Mouse (Mus musculus) limb, embryonic 11.5 days (tissue): Measurements from ENCODE around the gene Zfp655. TPM values are rescaled to one million over a fixed set of nuclear protein-coding genes. Genes with fewer than 3 reads are reported as not detected.

Experiments used
- ATAC-seq: fragments of 200-750 bp; cut with Nextera tagmentation; 2 replicates; pipeline ENCODE4 v1.8.0; 2017; ENCODE audit warnings: low read depth; ENCODE audit not compliant: insufficient number of reproducible peaks, low FRiP score, low TSS enrichment
- DNase-seq: peaks from one replicate; pipeline ENCODE4 v3.0.0-alpha.2; 2015; ENCODE audit warnings: low spot score
- H3K27ac ChIP-seq: fragments of 300-500 bp; sonication (generic); replicated peaks from 2 replicates; pipeline ENCODE4 v1.5.1; 2014; ENCODE audit warnings: low read depth, mild to moderate bottlenecking, low read length
- H3K27me3 ChIP-seq: fragments of 300-500 bp; sonication (generic); 2 replicates; pipeline ENCODE4 v1.6.1; 2014; ENCODE audit warnings: mild to moderate bottlenecking, low read length, mixed read lengths; ENCODE audit not compliant: control insufficient read depth, insufficient read depth
- H3K36me3 ChIP-seq: fragments of 300-500 bp; sonication (generic); 2 replicates; pipeline ENCODE4 v1.6.1; 2014; ENCODE audit warnings: mild to moderate bottlenecking, low read length, moderate library complexity, mixed read lengths; ENCODE audit not compliant: control insufficient read depth, insufficient read depth
- H3K4me1 ChIP-seq: fragments of 300-500 bp; sonication (generic); 2 replicates; pipeline ENCODE4 v1.6.1; 2014; ENCODE audit warnings: low read length, mixed read lengths; ENCODE audit not compliant: control insufficient read depth, insufficient read depth
- H3K4me2 ChIP-seq: fragments of 300-500 bp; sonication (generic); 2 replicates; pipeline ENCODE4 v1.6.1; 2014; ENCODE audit warnings: low read depth, mild to moderate bottlenecking, moderate library complexity; ENCODE audit not compliant: severe bottlenecking
- H3K4me3 ChIP-seq: fragments of 300-500 bp; sonication (generic); 2 replicates; pipeline ENCODE4 v1.5.1; 2014; ENCODE audit warnings: low read depth, low read length
- H3K9ac ChIP-seq: fragments of 300-500 bp; sonication (generic); 2 replicates; pipeline ENCODE4 v1.6.1; 2014; ENCODE audit warnings: mild to moderate bottlenecking, low read length
- H3K9me3 ChIP-seq: fragments of 300-500 bp; sonication (generic); 2 replicates; pipeline ENCODE4 v1.6.1; 2016; ENCODE audit warnings: low read length; ENCODE audit not compliant: control insufficient read depth
- WGBS: fragments of 180-500 bp; shearing (Covaris S2); extraction: QIAGEN DNeasy Blood & Tissue Kit; methylation state at CpG from one replicate; pipeline ENCODE4 v1.1.7; 2014; 5-methylcytosine and 5-hydroxymethylcytosine counted together
- polyA plus RNA-seq: library from polyadenylated mRNA; unstranded; fragments of >200 nt; fragmentation: Nextera tagmentation; extraction: Ambion mirVana; gene quantifications from 2 replicates; pipeline ENCODE4 v1.2.1, GENCODE M21; 2014

Gene Zfp655
- 34.4 and 37.8 TPM in 2 replicates for polyA plus RNA-seq

GRCm38 (mm10) chr5:145231367-145231871 lies at the start of gene Zfp655:
TSS of gene Zfp655 (plus strand) at chr5:145231715.
- Histone ChIP-seq H3K27me3 (no peaks in the 10 kb centered on the region), H3K9ac (peak within 1 kb of the TSS; percentile 92), H3K4me1 (0 out of 2 replicates have a peak, but pooled peaks cover 3% of the 10 kb centered on the region), H3K4me2 (peak within 1 kb of the TSS; percentile 69), H3K9me3 (no peaks in the 10 kb centered on the region), H3K4me3 (peak within 1 kb of the TSS; percentile 99), H3K36me3 (peaks cover 12% of the 10 kb centered on the region), H3K27ac (no peak within 1 kb of the TSS)
- DNase-seq (peak; percentile 96), ATAC-seq (peak; percentile 95)
- under 1% methylated on average over 42 of the region's 42 CpGs for WGBS

DNA sequence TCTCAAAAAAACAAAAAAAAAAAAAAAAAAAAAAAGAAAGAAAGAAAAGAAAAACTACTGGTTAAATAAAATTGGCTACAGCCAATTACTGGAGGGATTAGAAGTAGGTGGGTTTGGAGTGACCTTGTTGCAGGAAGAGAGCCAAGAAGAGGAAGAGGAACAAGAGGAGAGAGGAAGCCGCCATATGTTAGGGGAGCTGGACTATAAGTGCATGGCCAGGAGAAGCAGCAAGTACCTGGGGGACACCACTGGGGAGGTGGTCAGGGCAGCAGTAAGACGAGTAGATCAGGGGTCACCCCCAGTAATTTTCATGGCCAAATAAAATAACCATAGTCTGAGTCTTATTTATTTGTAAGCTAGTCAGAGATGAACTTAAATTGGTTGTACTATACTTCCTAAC lies 46.3 kb upstream of the Zfp655 start:
- H3K36me3 ChIP-seq, result peaks cover 44% of the 10 kb centered on the region

DNA sequence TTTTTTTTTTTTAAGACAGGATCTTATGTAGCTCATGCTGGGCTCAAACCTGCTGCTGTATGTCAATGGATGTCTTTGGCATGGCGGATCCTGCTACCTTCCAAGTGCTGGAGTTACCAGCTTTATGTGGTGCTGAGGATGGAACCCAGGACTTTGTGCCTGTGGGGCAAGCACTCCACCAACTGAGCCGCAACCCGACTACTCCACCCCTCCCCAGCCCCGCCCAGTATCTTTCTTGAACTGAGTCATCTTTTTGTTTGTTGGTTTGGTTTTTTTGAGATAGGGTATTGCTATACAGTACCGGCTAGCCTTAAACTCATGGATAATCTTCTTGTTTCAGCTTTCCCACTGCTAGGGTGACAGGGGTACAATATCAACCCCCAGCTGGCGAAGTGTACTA lies 42.1 kb upstream of the Zfp655 start:
- no peaks in the 10 kb centered on the region for H3K27me3 ChIP-seq
- no peak for ATAC-seq
- peaks cover 11% of the 10 kb centered on the region; the same call in 1 of the 2 replicates for H3K36me3 ChIP-seq
- no peaks in the 10 kb centered on the region for H3K9me3 ChIP-seq
- H3K4me3 ChIP-seq, result no peak overlapping the region
- no peak overlapping the region for H3K9ac ChIP-seq
- no peak overlapping the region for H3K27ac ChIP-seq
- WGBS, result 94% methylated on average over 6 of the region's 6 CpGs
- DNase-seq, result no peak
- H3K4me2 ChIP-seq, result no peak overlapping the region
- peaks cover 11% of the 10 kb centered on the region for H3K4me1 ChIP-seq

More for the DNA sequence above, 46.3 kb upstream of the Zfp655 start:
- Histone ChIP-seq H3K9me3 (no peaks in the 10 kb centered on the region), H3K27ac (no peak overlapping the region), H3K4me3 (no peak overlapping the region), H3K4me2 (no peak overlapping the region), H3K9ac (no peak overlapping the region), H3K4me1 (peaks cover 6% of the 10 kb centered on the region), H3K27me3 (no peaks in the 10 kb centered on the region)
- ATAC-seq (no peak), DNase-seq (no peak)
- WGBS, result 90% methylated on average over 2 of the region's 2 CpGs

DNA sequence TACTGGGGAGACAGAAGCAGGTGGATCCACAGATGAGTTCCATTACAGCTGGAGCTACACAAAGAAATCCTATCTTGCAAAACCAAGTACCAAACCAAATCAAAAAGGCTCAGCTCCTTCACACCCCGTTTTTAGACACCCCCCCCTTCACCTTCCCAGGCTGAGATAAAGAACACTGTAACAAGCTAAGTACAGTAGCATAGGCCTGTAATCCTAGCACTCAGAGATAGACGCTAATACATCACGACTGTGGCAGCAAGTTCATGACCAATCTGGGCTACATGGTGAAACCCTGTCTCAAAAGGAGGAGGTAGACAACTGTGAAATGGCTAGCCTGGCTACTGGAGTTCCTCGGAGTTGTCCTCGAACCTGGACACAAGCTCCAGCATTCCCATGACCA lies 41.1 kb upstream of the Zfp655 start:
- peak overlapping the region; percentile 85 for H3K4me3 ChIP-seq
- peak overlapping the region; percentile 58 for H3K4me2 ChIP-seq
- H3K27me3 ChIP-seq, result no peaks in the 10 kb centered on the region
- H3K36me3 ChIP-seq, result peaks cover 12% of the 10 kb centered on the region; the same call in 1 of the 2 replicates
- DNase-seq (no peak), ATAC-seq (no peak)
- H3K9ac ChIP-seq, result peak overlapping the region; percentile 95
- H3K27ac ChIP-seq, result no peak overlapping the region
- H3K4me1 ChIP-seq, result peaks cover 11% of the 10 kb centered on the region
- H3K9me3 ChIP-seq, result no peaks in the 10 kb centered on the region
- 54% methylated on average over 5 of the region's 5 CpGs for WGBS

GRCm38 (mm10) chr5:145190875-145191798 lies 40.4 kb upstream of the Zfp655 start:
- H3K27me3 ChIP-seq, result no peaks in the 10 kb centered on the region
- H3K4me1 ChIP-seq, result peaks cover 11% of the 10 kb centered on the region
- 1% methylated on average over 41 of the region's 41 CpGs for WGBS

DNA sequence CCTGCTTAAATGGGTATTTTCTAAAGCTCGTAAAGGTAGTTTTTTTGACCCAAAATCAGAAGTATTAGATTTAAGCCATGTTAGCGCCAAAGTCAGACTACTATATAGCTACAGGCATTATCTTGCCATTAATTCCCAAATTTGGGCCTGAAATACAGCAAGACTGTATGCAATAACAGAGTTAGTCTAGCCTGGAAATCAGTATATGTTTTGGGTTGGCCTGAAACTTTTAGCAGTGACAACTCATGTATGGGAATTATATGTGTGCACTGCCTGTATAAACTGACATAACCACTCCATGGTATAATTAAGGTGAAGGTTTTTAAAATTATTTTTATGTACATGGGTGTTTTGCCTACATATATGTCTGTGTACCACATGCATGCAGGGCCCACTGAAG lies 39.6 kb upstream of the Zfp655 start, which contains the start of gene Atp5j2:
Gene Atp5j2, minus strand, starts transcription at position 101 of the 400 bp plus-strand sequence.
- H3K27me3 ChIP-seq, result no peaks in the 10 kb centered on the region
- DNase-seq (no peak), ATAC-seq (no peak)
- H3K27ac ChIP-seq, result peak within 1 kb of the TSS; percentile 68
- peaks cover 13% of the 10 kb centered on the region; the same call in 1 of the 2 replicates for H3K36me3 ChIP-seq
- peaks cover 11% of the 10 kb centered on the region for H3K4me1 ChIP-seq
- H3K4me2 ChIP-seq, result peak within 1 kb of the TSS; percentile 58
- no peaks in the 10 kb centered on the region for H3K9me3 ChIP-seq
- peak within 1 kb of the TSS; percentile 95 for H3K9ac ChIP-seq
- peak within 1 kb of the TSS; percentile 85 for H3K4me3 ChIP-seq
- 85% methylated on average over 2 of the region's 2 CpGs for WGBS

More at GRCm38 (mm10) chr5:145190875-145191798, 40.4 kb upstream of the Zfp655 start:
- ATAC-seq (peak; percentile 87), DNase-seq (peak; percentile 94)
- peak overlapping the region; percentile 68 for H3K27ac ChIP-seq
- peak overlapping the region; percentile 85 for H3K4me3 ChIP-seq
- no peaks in the 10 kb centered on the region for H3K9me3 ChIP-seq
- H3K9ac ChIP-seq, result peak overlapping the region; percentile 95
- H3K36me3 ChIP-seq, result peaks cover 13% of the 10 kb centered on the region; the same call in 1 of the 2 replicates
- H3K4me2 ChIP-seq, result peak overlapping the region; percentile 58

GRCm38 (mm10) chr5:145200387-145200786 lies 31.1 kb upstream of the Zfp655 start:
- H3K4me1 ChIP-seq, result peaks cover 3% of the 10 kb centered on the region
- H3K4me3 ChIP-seq, result no peak overlapping the region
- H3K9ac ChIP-seq, result no peak overlapping the region
- ATAC-seq (no peak), DNase-seq (no peak)
- WGBS, result 80% methylated on average over 7 of the region's 7 CpGs
- H3K9me3 ChIP-seq, result no peaks in the 10 kb centered on the region
- H3K36me3 ChIP-seq, result 0 out of 2 replicates have a peak, but pooled peaks cover under 1% of the 10 kb centered on the region
- H3K4me2 ChIP-seq, result no peak overlapping the region
- no peaks in the 10 kb centered on the region for H3K27me3 ChIP-seq
- no peak overlapping the region for H3K27ac ChIP-seq

GRCm38 (mm10) chr5:145201321-145201991 lies 30.1 kb upstream of the Zfp655 start, which contains the start of gene Zkscan14:
TSS of gene Zkscan14 (minus strand) at chr5:145201868.
- Histone ChIP-seq H3K9ac (peak within 1 kb of the TSS; percentile 77), H3K4me3 (peak within 1 kb of the TSS; percentile 85), H3K9me3 (no peaks in the 10 kb centered on the region), H3K27me3 (no peaks in the 10 kb centered on the region), H3K4me2 (peak within 1 kb of the TSS; percentile 86), H3K27ac (no peak within 1 kb of the TSS), H3K4me1 (peaks cover 7% of the 10 kb centered on the region), H3K36me3 (no peaks in the 10 kb centered on the region)
- WGBS, result 2% methylated on average over 37 of the region's 37 CpGs
- ATAC-seq (0 out of 2 replicates have a peak, but pooled peaks have one; percentile 9), DNase-seq (peak; percentile 80)
